ENCODE assay signal across 10 mouse cellular contexts in genomic region chr13:97453090-97453430, GRCm38 (mm10).
A peak's percentile ranks its signal among the peaks of the same experiment; 100 is the strongest.
DNase-seq lines count a peak whose midpoint lies in the region; ATAC-seq and TF ChIP-seq lines count a peak whose summit lies in the region.
"Had no signal": no experiment of that assay in that cellular context is flagged by ENCODE, and none has a peak within 500 bp of the region (broad histone marks: within the 10 kb centered on the region; RNA-seq: fewer than 3 reads in every experiment).

No protein-coding gene starts in this region.

- ATAC-seq in heart, embryonic 13.5 days (ENCODE audit: extremely low read depth, insufficient number of reproducible peaks, low FRiP score, low TSS enrichment): peak; percentile 73; the same call in 1 of the 2 replicates
- ATAC-seq in embryonic facial prominence, embryonic 11.5 days (replicated peaks; ENCODE audit: insufficient number of reproducible peaks, low FRiP score, low TSS enrichment, low read depth): no peak
- ATAC-seq in liver, embryonic 15.5 days (ENCODE audit: insufficient read depth): peak; percentile 99
- ATAC-seq: lung, postnatal 0 days had no signal

- no peak for TF ChIP-seq CTCF in bone marrow, adult 2 months (IDR thresholded peaks at IDR 0.05; ENCODE audit: control insufficient read depth, insufficient read depth, low read length)

- H3K4me1 ChIP-seq in heart, embryonic 13.5 days: peaks cover 52% of the 10 kb centered on the region
- peaks cover 2% of the 10 kb centered on the region for H3K4me1 ChIP-seq in bone marrow, adult 2 months (ENCODE audit: control insufficient read depth, insufficient read depth, low read length)
- no peaks in the 10 kb centered on the region for H3K4me1 ChIP-seq in embryonic facial prominence, embryonic 11.5 days (ENCODE audit: control insufficient read depth, insufficient read depth, low read length)
- peaks cover 56% of the 10 kb centered on the region for H3K4me1 ChIP-seq in liver, embryonic 15.5 days (replicated peaks)

- no peak overlapping the region for H3K4me3 ChIP-seq in heart, embryonic 13.5 days
- no peak overlapping the region for H3K4me3 ChIP-seq in bone marrow, adult 2 months (replicated peaks; ENCODE audit: control insufficient read depth, low read depth, low read length)
- no peak overlapping the region for H3K4me3 ChIP-seq in embryonic facial prominence, embryonic 11.5 days (ENCODE audit: low read depth, low read length)
- H3K4me3 ChIP-seq in liver, embryonic 15.5 days (replicated peaks): peak overlapping the region; percentile 22

- no peaks in the 10 kb centered on the region for H3K27me3 ChIP-seq in heart, embryonic 13.5 days (replicated peaks)
- no peaks in the 10 kb centered on the region for H3K27me3 ChIP-seq in embryonic facial prominence, embryonic 11.5 days (ENCODE audit: control insufficient read depth, insufficient read depth, low read length)
- no peaks in the 10 kb centered on the region for H3K27me3 ChIP-seq in liver, embryonic 15.5 days

- no peak for TF ChIP-seq POLR2A in bone marrow, adult 2 months (IDR thresholded peaks at IDR 0.05; ENCODE audit: borderline replicate concordance, control insufficient read depth, low read depth, low read length)

- peak overlapping the region; percentile 1; the same call in 1 of the 2 replicates for H3K4me2 ChIP-seq in heart, embryonic 13.5 days
- H3K4me2 ChIP-seq in embryonic facial prominence, embryonic 11.5 days (ENCODE audit: low read depth, low read length): no peak overlapping the region
- peak overlapping the region; percentile 67 for H3K4me2 ChIP-seq in liver, embryonic 15.5 days

- intact Hi-C loops in gastrocnemius, postnatal 14 days (cut with DNase I; ENCODE audit: low total_unique reads): no loop called here

- no peaks in the 10 kb centered on the region for H3K36me3 ChIP-seq in heart, embryonic 13.5 days
- no peaks in the 10 kb centered on the region for H3K36me3 ChIP-seq in embryonic facial prominence, embryonic 11.5 days (replicated peaks; ENCODE audit: control insufficient read depth, insufficient read depth, low read depth, low read length)
- H3K36me3 ChIP-seq in liver, embryonic 15.5 days (replicated peaks): no peaks in the 10 kb centered on the region

- no peaks in the 10 kb centered on the region for H3K9me3 ChIP-seq in heart, embryonic 13.5 days
- H3K9me3 ChIP-seq in embryonic facial prominence, embryonic 11.5 days (replicated peaks; ENCODE audit: control insufficient read depth, low read length): no peaks in the 10 kb centered on the region
- no peaks in the 10 kb centered on the region for H3K9me3 ChIP-seq in liver, embryonic 15.5 days (replicated peaks)

- no peak for DNase-seq in heart, postnatal 4 days
- DNase-seq in embryonic facial prominence, embryonic 11.5 days (ENCODE audit: low spot score): no peak
- no peak for DNase-seq in gastrocnemius, postnatal 14 days
- no peak for DNase-seq in kidney, adult 11 months
- DNase-seq in urinary bladder, postnatal 10 days (ENCODE audit: low spot score): no peak
- DNase-seq: gastrocnemius, postnatal 36 days had no signal

- H3K9ac ChIP-seq in heart, embryonic 13.5 days: peak overlapping the region; percentile 37; the same call in 1 of the 2 replicates
- no peak overlapping the region for H3K9ac ChIP-seq in embryonic facial prominence, embryonic 11.5 days (replicated peaks; ENCODE audit: low read length)
- peak overlapping the region; percentile 41; the same call in 1 of the 2 replicates for H3K9ac ChIP-seq in liver, embryonic 15.5 days

- H3K27ac ChIP-seq in heart, embryonic 13.5 days (replicated peaks): peak overlapping the region; percentile 39; the same call in 1 of the 2 replicates
- peak overlapping the region; percentile 12; the same call in 1 of the 2 replicates for H3K27ac ChIP-seq in bone marrow, adult 2 months (ENCODE audit: control insufficient read depth, insufficient read depth, low read depth, low read length, poor library complexity)
- 0 out of 2 replicates have a peak overlapping the region, but pooled peaks have one; percentile 3 for H3K27ac ChIP-seq in embryonic facial prominence, embryonic 11.5 days (replicated peaks; ENCODE audit: low read depth, low read length)
- peak overlapping the region; percentile 97 for H3K27ac ChIP-seq in liver, embryonic 15.5 days (replicated peaks)

- 7% methylated on average over 5 of the region's 5 CpGs for WGBS in heart, embryonic 13.5 days
- WGBS in bone marrow, adult 2 months: 57% methylated on average over 5 of the region's 5 CpGs
- 13% methylated on average over 5 of the region's 5 CpGs for WGBS in embryonic facial prominence, embryonic 11.5 days
- WGBS in liver, embryonic 15.5 days (ENCODE audit: insufficient replicate concordance): 11% methylated on average over 5 of the region's 5 CpGs

Comparison
In these comparisons a context has a peak if more than half of its experiments do, and no peak if none do; other contexts are left out.
1. H3K27ac ChIP-seq: peak in every context shown above with its lines; median percentile 97 in liver, embryonic 15.5 days; 39 in heart, embryonic 13.5 days; 12 in bone marrow, adult 2 months; 3 in embryonic facial prominence, embryonic 11.5 days.